Mouse (Mus musculus) embryonic facial prominence, embryonic 14.5 days (tissue): ENCODE measurements at regions not wholly inside any gene's neighbourhood (a gene's known extent, or its start where the extent isn't known, plus 50 kb on each side); places are given as distances from the start of the nearest gene placed in this dataset.

Source experiments
- ATAC-seq: fragments of 200-750 bp; cut with Nextera tagmentation; 2 replicates; pipeline ENCODE4 v1.8.0; 2017; ENCODE audit warnings: low read depth, moderate number of reproducible peaks, moderate TSS enrichment
- DNase-seq: peaks from one replicate; pipeline ENCODE4 v3.0.0-alpha.2; 2015; ENCODE audit warnings: low spot score
- H3K27ac ChIP-seq: fragments of 300-500 bp; sonication (generic); replicated peaks from 2 replicates; pipeline ENCODE4 v1.5.1; 2014; ENCODE audit warnings: low read depth, mild to moderate bottlenecking, low read length, moderate library complexity
- H3K27me3 ChIP-seq: fragments of 300-500 bp; sonication (generic); replicated peaks from 2 replicates; pipeline ENCODE4 v1.6.1; 2014; ENCODE audit warnings: low read length; ENCODE audit not compliant: control insufficient read depth, insufficient read depth
- H3K36me3 ChIP-seq: fragments of 300-500 bp; sonication (generic); 2 replicates; pipeline ENCODE4 v1.6.1; 2014; ENCODE audit warnings: low read length, mixed read lengths; ENCODE audit not compliant: control insufficient read depth, insufficient read depth
- H3K4me1 ChIP-seq: fragments of 300-500 bp; sonication (generic); 2 replicates; pipeline ENCODE4 v1.6.1; 2014; ENCODE audit warnings: antibody characterized with exemption, low read length; ENCODE audit not compliant: control insufficient read depth, insufficient read depth
- H3K4me2 ChIP-seq: fragments of 300-500 bp; sonication (generic); 2 replicates; pipeline ENCODE4 v1.6.1; 2014; ENCODE audit warnings: low read depth, mild to moderate bottlenecking, low read length, moderate library complexity, mixed read lengths
- H3K4me3 ChIP-seq: fragments of 300-500 bp; sonication (generic); 2 replicates; pipeline ENCODE4 v1.5.1; 2014; ENCODE audit warnings: low read depth, mild to moderate bottlenecking, low read length
- H3K9ac ChIP-seq: fragments of 300-500 bp; sonication (generic); 2 replicates; pipeline ENCODE4 v1.6.1; 2014; ENCODE audit warnings: low read depth, mild to moderate bottlenecking, low read length, moderate library complexity, mixed read lengths
- H3K9me3 ChIP-seq: fragments of 300-500 bp; sonication (generic); 2 replicates; pipeline ENCODE4 v1.6.1; 2016; ENCODE audit warnings: low read length; ENCODE audit not compliant: control insufficient read depth
- WGBS: fragments of 180-500 bp; shearing (Covaris S2); extraction: QIAGEN DNeasy Blood & Tissue Kit; methylation state at CpG from one replicate; pipeline ENCODE4 v1.1.7; 2014; 5-methylcytosine and 5-hydroxymethylcytosine counted together

DNA sequence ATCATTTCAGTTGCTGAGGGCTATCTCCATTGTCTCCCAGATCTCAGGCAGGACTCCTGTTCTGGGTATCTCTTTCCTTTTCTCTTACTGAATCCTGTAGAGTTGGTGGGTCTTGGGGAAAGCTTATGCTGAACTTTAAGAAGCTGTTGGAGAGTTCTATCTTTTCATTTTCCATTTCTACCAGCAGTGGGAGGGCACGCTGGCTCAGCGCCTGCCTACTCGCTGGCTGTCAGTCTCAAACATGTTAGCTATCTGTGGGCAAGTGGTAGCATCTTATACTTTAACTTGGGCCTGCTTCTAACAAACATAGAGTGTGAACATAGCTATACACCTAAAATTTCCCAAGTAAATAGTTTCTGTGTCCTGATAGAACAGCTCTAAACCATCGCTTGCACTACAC, 125.2 kb upstream of the Pum3 start:
- no peaks in the 10 kb centered on the region for H3K4me1 ChIP-seq
- DNase-seq = no peak
- no peak overlapping the region for H3K4me2 ChIP-seq
- no peaks in the 10 kb centered on the region for H3K27me3 ChIP-seq
- no peak overlapping the region for H3K27ac ChIP-seq
- H3K9ac ChIP-seq = no peak overlapping the region
- H3K36me3 ChIP-seq = no peaks in the 10 kb centered on the region
- H3K9me3 ChIP-seq = no peaks in the 10 kb centered on the region
- no peak for ATAC-seq
- WGBS = 95% methylated on average over 4 of the region's 4 CpGs
- no peak overlapping the region for H3K4me3 ChIP-seq

DNA sequence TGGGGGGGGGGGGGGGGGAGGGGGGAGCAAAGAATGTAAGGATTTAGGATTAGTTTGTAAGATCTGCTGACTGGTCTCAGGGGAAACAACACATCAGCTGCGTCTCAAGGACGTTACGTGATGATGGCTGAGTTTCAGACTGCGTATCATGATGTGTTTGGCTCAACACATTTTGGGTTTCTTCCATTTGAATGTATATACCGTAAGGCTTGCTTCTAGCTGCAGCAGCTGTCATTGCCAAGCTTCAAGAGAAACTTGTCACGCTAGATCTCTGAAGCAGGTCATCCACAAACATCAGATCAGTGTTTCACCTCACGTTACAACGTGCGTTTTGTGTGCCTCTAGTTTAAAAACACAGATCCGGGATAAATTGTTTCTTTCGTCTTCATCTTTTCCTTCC, 123.6 kb upstream of the Pum3 start:
- 67% methylated on average over 11 of the region's 11 CpGs for WGBS
- H3K4me2 ChIP-seq = no peak overlapping the region
- no peak overlapping the region for H3K4me3 ChIP-seq
- no peaks in the 10 kb centered on the region for H3K36me3 ChIP-seq
- H3K4me1 ChIP-seq = no peaks in the 10 kb centered on the region
- no peak overlapping the region for H3K27ac ChIP-seq
- DNase-seq = peak; percentile 51
- H3K27me3 ChIP-seq = no peaks in the 10 kb centered on the region
- no peaks in the 10 kb centered on the region for H3K9me3 ChIP-seq
- ATAC-seq = no peak
- H3K9ac ChIP-seq = no peak overlapping the region

DNA sequence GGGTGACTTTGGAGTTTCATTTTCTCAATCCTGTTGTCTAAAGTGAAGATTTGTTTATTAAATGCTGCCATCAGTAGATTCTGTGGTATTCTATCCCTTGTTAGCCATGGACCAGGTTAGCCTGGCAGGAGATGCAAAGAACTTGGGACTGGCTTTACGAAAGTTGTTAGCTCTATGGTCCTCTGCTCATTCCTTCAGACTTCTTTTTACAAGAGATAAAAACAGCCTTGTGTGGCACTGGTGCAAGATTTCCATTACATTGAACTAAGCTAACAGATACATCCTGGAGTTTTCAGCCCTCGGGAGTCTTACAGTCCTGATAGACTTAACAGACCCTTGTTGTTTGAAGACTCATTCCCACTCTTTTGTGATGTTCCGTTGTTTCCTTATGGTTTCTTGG, 108.1 kb upstream of the Pum3 start:
- H3K4me2 ChIP-seq = no peak overlapping the region
- no peaks in the 10 kb centered on the region for H3K27me3 ChIP-seq
- 66% methylated on average over 3 of the region's 3 CpGs for WGBS
- no peaks in the 10 kb centered on the region for H3K4me1 ChIP-seq
- no peak overlapping the region for H3K27ac ChIP-seq
- no peaks in the 10 kb centered on the region for H3K36me3 ChIP-seq
- H3K9ac ChIP-seq = no peak overlapping the region
- ATAC-seq (no peak), DNase-seq (no peak)
- H3K9me3 ChIP-seq = no peaks in the 10 kb centered on the region
- H3K4me3 ChIP-seq = no peak overlapping the region

DNA sequence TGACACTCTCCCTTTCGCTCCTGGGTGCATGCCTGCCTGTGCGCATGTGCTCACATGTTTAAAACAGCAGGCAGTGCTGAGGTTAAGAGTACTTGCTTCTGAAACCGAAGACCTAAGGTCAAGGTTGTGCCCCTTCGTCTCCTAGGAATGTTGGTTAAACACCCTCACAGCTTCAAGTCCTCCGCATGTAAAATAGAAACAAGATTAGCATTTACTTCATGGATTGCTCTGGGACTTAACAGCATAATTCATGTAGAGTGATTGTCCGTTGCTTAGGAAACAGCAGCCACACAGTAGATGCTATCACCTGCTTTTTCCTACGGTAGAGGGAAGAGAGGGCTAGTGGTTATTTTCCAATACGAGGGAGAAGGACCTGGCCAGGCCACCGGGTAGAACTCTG, 107.4 kb upstream of the Pum3 start:
- 59% methylated on average over 9 of the region's 9 CpGs for WGBS
- Histone ChIP-seq H3K4me3 (no peak overlapping the region), H3K27ac (no peak overlapping the region), H3K36me3 (no peaks in the 10 kb centered on the region), H3K4me1 (no peaks in the 10 kb centered on the region), H3K9me3 (no peaks in the 10 kb centered on the region), H3K9ac (no peak overlapping the region), H3K27me3 (no peaks in the 10 kb centered on the region), H3K4me2 (no peak overlapping the region)
- no peak for DNase-seq
- ATAC-seq = no peak

DNA sequence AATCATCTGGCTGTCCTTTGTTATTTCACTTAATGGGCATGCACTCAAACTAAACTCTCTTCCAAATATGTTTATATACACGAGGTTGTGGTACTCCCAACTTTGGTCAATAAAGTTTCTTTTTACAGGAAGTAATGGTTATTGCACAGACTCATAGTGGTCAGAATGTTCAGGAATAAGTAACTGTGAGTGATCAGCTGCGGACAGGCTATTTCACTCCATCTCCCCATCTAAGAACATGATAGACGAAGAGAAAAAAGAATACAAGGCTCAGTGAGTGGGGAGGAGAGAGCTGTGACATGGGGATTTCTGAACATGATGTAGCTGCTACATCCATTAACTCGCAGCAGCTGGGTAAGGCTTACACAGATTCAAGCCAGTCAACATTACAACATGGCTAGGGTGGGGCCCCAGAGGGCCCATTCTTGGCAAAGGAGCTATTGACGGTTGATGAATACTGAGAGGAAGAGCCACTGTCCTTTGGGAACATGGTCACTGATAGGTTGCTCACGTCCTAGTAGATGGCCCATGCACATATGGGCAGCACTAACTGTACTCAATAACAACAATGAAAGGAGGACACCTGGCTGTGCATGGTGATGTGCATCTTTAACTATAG, 98.4 kb upstream of the Pum3 start:
- Histone ChIP-seq H3K27me3 (no peaks in the 10 kb centered on the region), H3K4me3 (no peak overlapping the region), H3K9me3 (no peaks in the 10 kb centered on the region), H3K9ac (no peak overlapping the region), H3K4me2 (no peak overlapping the region), H3K27ac (no peak overlapping the region), H3K4me1 (no peaks in the 10 kb centered on the region), H3K36me3 (no peaks in the 10 kb centered on the region)
- no peak for DNase-seq
- whole genome bisulfite sequencing = 81% methylated on average over 6 of the region's 6 CpGs
- no peak for ATAC-seq

DNA sequence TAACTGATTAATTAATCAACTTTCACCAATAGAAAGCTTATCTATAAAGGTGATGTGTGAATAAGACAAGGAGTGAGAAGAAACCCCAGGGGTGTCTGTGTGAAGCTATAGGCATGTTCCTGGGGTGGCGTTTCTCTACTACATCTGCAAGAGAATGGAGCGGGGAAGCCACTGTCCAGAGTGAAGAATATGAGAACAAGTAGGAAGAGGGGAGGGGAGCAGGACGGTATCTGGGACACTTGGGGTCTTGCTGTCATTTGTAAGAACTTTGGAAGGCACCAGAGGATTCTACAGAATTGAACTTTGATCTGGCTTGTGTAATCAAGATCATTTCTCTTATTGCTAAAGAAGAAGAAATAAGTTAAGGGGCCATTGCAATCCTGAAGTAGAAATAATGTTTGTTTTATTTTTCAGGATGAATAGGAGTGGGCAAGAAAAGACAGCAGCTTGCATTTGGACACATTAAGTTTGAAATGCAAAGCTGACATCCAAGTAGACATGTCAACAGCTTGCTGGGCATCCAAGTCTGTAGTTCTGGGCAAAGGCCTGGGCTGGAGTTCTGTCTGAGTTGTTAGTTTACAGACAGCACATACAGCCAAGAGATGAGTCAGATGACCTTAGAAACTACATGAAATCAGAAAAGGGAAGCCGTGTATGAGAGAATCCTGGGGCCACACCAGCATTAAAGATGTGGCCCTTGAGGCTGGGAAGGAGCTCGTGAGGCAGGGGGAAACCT, 89.9 kb upstream of the Pum3 start:
- no peaks in the 10 kb centered on the region for H3K27me3 ChIP-seq
- no peak overlapping the region for H3K4me2 ChIP-seq
- no peak overlapping the region for H3K9ac ChIP-seq
- ATAC-seq (no peak), DNase-seq (no peak)
- H3K4me3 ChIP-seq = no peak overlapping the region
- H3K36me3 ChIP-seq = no peaks in the 10 kb centered on the region
- H3K9me3 ChIP-seq = no peaks in the 10 kb centered on the region
- H3K4me1 ChIP-seq = no peaks in the 10 kb centered on the region
- H3K27ac ChIP-seq = no peak overlapping the region
- WGBS = 75% methylated on average over 5 of the region's 5 CpGs

DNA sequence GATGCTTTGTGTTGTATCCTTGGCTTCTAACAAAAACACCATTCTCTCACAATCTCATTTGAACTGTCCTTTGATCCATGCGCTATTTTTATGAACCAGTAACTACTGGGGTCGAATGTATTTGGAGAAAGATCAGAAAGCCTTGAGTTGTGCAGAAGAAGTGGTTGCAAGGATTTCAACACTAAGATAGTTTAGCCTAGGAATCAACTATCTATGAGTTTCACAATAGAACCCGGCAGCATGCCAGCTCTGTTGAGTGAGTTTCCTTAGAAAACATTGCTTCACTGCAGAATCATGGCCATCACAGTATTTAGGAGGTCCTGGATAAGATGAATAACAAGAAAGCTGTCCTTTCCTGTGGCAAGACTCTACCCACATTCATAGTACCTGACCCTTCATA, 84.6 kb upstream of the Pum3 start:
- Histone ChIP-seq H3K27ac (no peak overlapping the region), H3K9me3 (no peaks in the 10 kb centered on the region), H3K36me3 (no peaks in the 10 kb centered on the region), H3K4me1 (no peaks in the 10 kb centered on the region), H3K4me2 (no peak overlapping the region), H3K4me3 (no peak overlapping the region), H3K27me3 (no peaks in the 10 kb centered on the region), H3K9ac (no peak overlapping the region)
- ATAC-seq (no peak), DNase-seq (no peak)
- WGBS = 82% methylated on average over 3 of the region's 3 CpGs

DNA sequence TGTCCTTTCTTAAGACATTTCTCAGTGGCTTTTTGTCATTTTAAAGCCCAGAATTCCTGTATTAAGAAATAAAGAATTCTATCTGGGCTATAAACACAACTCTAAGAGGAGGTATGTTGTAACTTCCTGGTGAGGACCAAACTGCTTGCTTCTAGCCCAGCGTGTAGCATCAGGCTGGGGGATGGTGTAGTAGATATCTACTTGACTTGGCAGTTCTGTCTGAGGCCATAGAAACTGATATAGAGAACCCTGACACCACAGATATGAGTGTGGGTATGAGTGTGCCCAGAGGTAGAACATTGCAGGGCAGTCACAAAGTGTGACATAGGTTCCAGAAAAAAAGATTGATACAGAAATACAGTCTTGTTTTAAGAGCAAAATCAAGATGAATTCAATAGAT, 83.9 kb upstream of the Pum3 start:
- WGBS = 80% methylated on average over 1 of the region's 1 CpGs

DNA sequence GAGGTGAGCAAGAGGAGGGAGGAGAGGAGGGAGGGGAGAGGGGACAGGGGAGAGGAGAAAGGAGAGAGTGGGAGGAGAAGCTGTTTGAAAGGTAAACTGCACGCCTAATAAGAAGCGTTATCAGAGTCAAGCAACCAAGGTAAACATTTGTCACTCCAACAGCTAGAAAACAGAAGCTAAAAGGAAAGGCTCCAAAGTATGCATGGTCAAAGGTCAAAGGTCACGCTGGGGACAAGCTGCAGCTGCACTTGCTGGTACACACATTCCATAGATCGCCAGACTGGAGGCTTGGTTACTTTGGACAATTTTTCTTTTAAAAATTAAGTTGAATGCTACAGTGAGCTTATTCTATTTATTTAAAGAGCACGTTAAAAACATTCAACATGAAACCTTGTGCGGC, 81.7 kb upstream of the Pum3 start:
- Histone ChIP-seq H3K27me3 (no peaks in the 10 kb centered on the region), H3K4me1 (no peaks in the 10 kb centered on the region), H3K4me3 (no peak overlapping the region), H3K36me3 (no peaks in the 10 kb centered on the region), H3K9ac (no peak overlapping the region), H3K27ac (no peak overlapping the region), H3K4me2 (no peak overlapping the region), H3K9me3 (no peaks in the 10 kb centered on the region)
- no peak for ATAC-seq
- no peak for DNase-seq
- 42% methylated on average over 6 of the region's 6 CpGs for WGBS

More for the DNA sequence above, 83.9 kb upstream of the Pum3 start:
- no peak for DNase-seq
- no peak overlapping the region for H3K4me2 ChIP-seq
- no peaks in the 10 kb centered on the region for H3K27me3 ChIP-seq
- H3K4me1 ChIP-seq = no peaks in the 10 kb centered on the region
- no peak overlapping the region for H3K27ac ChIP-seq
- no peak overlapping the region for H3K9ac ChIP-seq
- no peak overlapping the region for H3K4me3 ChIP-seq
- ATAC-seq = no peak
- H3K9me3 ChIP-seq = no peaks in the 10 kb centered on the region
- H3K36me3 ChIP-seq = no peaks in the 10 kb centered on the region
